Mouse (Mus musculus) subcutaneous adipose tissue, adult 2 months (tissue): ENCODE measurements around the gene Gipr. TPM values are rescaled to one million over a fixed set of nuclear protein-coding genes. Genes with fewer than 3 reads are reported as not detected.

Source experiments
- polyA plus RNA-seq: library from polyadenylated mRNA; depleted of rRNA; stranded (reverse); fragments of >200 nt; gene quantifications from 2 replicates; pipeline ENCODE4 v1.2.3, GENCODE M21; 2012; ENCODE audit warnings: low replicate concordance; rRNA removed

Gene Gipr
- polyA plus RNA-seq = 3.3 and 14.7 TPM in 2 replicates

GRCm38 (mm10) chr7:19165656-19166423 is at the start of gene Gipr:
Gene Gipr, minus strand, starts transcription at chr7:19166127.

GRCm38 (mm10) chr7:19211996-19212755 is 46.2 kb upstream of the Gipr start, which contains the start of gene Gpr4:
Gene Gpr4, plus strand, starts transcription at chr7:19212538.

GRCm38 (mm10) chr7:19175708-19176515 is 10.0 kb upstream of the Gipr start, which contains the start of gene Eml2:
Gene Eml2, plus strand, starts transcription at chr7:19176421.

GRCm38 (mm10) chr7:19149626-19150025 is 16.3 kb downstream of the Gipr start, which contains the start of gene Snrpd2:
Gene Snrpd2, plus strand, starts transcription at chr7:19149722.

GRCm38 (mm10) chr7:19148875-19149541 is 16.9 kb downstream of the Gipr start, which contains the start of gene Qpctl:
Gene Qpctl, minus strand, starts transcription at chr7:19149291.

GRCm38 (mm10) chr7:19119631-19120429 is 46.1 kb downstream of the Gipr start, which contains the start of gene Fbxo46:
Gene Fbxo46, plus strand, starts transcription at chr7:19119859.

GRCm38 (mm10) chr7:19118028-19118771 is 47.7 kb downstream of the Gipr start, which contains the start of gene Gm4969:
Gene Gm4969, minus strand, starts transcription at chr7:19118368.

Other genes starting within 250 kb of the Gipr start
- 1.6 and 2.5 TPM in 2 replicates for gene Nova2, start 240.2 kb downstream of the Gipr start, polyA plus RNA-seq
- gene Nanos2, start 178.7 kb downstream of the Gipr start, polyA plus RNA-seq = 0.26 TPM in 1 of 2 replicates, not detected in the other
- gene Mypop, start 174.9 kb downstream of the Gipr start, polyA plus RNA-seq = 5.2 and 17.4 TPM in 2 replicates
- 16.7 and 38.8 TPM in 2 replicates for gene Irf2bp1, start 162.1 kb downstream of the Gipr start, polyA plus RNA-seq
- not detected in 2 replicates for gene Foxa3, start 142.6 kb downstream of the Gipr start, polyA plus RNA-seq
- gene Sympk, start 141.8 kb downstream of the Gipr start, polyA plus RNA-seq = 66.1 and 105 TPM in 2 replicates
- not detected in 2 replicates for gene Rsph6a, start 111.4 kb downstream of the Gipr start, polyA plus RNA-seq
- 83.2 and 111 TPM in 2 replicates for gene Dmwd, start 89.9 kb downstream of the Gipr start, polyA plus RNA-seq
- 388 and 705 TPM in 2 replicates for gene Dmpk, start 82.3 kb downstream of the Gipr start, polyA plus RNA-seq
- 32.7 and 78.4 TPM in 2 replicates for gene Six5, start 71.5 kb downstream of the Gipr start, polyA plus RNA-seq
- 0.21 and 0.55 TPM in 2 replicates for gene Gm4969, start 47.8 kb downstream of the Gipr start, polyA plus RNA-seq
- 7.9 and 11.0 TPM in 2 replicates for gene Fbxo46, start 46.3 kb downstream of the Gipr start, polyA plus RNA-seq
- 16.7 and 25.1 TPM in 2 replicates for gene Qpctl, start 16.8 kb downstream of the Gipr start, polyA plus RNA-seq
- gene Snrpd2, start 16.4 kb downstream of the Gipr start, polyA plus RNA-seq = 26.1 and 39.9 TPM in 2 replicates
- gene Eml2, start 10.3 kb upstream of the Gipr start, polyA plus RNA-seq = 34.2 and 47.4 TPM in 2 replicates
- gene Gpr4, start 46.4 kb upstream of the Gipr start, polyA plus RNA-seq = 21.2 and 40.9 TPM in 2 replicates
- gene Opa3, start 62.2 kb upstream of the Gipr start, polyA plus RNA-seq = 43.4 and 43.9 TPM in 2 replicates
- 104 and 192 TPM in 2 replicates for gene Vasp, start 105.7 kb upstream of the Gipr start, polyA plus RNA-seq
- gene Ppm1n, start 113.9 kb upstream of the Gipr start, polyA plus RNA-seq = 0.20 TPM in 1 of 2 replicates, not detected in the other
- 59.4 and 168 TPM in 2 replicates for gene Rtn2, start 116.5 kb upstream of the Gipr start, polyA plus RNA-seq
- 0.85 and 1.2 TPM in 2 replicates for gene Fosb, start 143.9 kb upstream of the Gipr start, polyA plus RNA-seq
- 66.5 and 93.4 TPM in 2 replicates for gene Ercc1, start 178.7 kb upstream of the Gipr start, polyA plus RNA-seq
- 5.2 and 9.0 TPM in 2 replicates for gene Cd3eap, start 193.4 kb upstream of the Gipr start, polyA plus RNA-seq
- 14.0 and 14.9 TPM in 2 replicates for gene Ppp1r13l, start 193.6 kb upstream of the Gipr start, polyA plus RNA-seq
- gene Ercc2, start 215.9 kb upstream of the Gipr start, polyA plus RNA-seq = 36.5 and 70.7 TPM in 2 replicates
- 1.2 and 6.2 TPM in 2 replicates for gene Klc3, start 238.0 kb upstream of the Gipr start, polyA plus RNA-seq
- gene Ckm, start 238.6 kb upstream of the Gipr start, polyA plus RNA-seq = 0.70 and 5.6 TPM in 2 replicates